Mouse (Mus musculus) layer of hippocampus, adult 18-20 months (tissue): ENCODE measurements at regions not wholly inside any gene's neighbourhood (a gene's known extent, or its start where the extent isn't known, plus 50 kb on each side); places are given as distances from the start of the nearest gene placed in this dataset.
A peak's percentile ranks its signal among the peaks of the same experiment; 100 is the strongest.
"Not testable (repeated sequence)": the region's sequence is repeated elsewhere in the genome, so short reads cannot be mapped to it uniquely, and the experiment has no call there.

Experiments used
- DNase-seq, 2 experiments: peaks; one replicate each; pipeline ENCODE4 v3.0.0; 2022; ENCODE audit warnings: low spot score in 2 of 2

DNA sequence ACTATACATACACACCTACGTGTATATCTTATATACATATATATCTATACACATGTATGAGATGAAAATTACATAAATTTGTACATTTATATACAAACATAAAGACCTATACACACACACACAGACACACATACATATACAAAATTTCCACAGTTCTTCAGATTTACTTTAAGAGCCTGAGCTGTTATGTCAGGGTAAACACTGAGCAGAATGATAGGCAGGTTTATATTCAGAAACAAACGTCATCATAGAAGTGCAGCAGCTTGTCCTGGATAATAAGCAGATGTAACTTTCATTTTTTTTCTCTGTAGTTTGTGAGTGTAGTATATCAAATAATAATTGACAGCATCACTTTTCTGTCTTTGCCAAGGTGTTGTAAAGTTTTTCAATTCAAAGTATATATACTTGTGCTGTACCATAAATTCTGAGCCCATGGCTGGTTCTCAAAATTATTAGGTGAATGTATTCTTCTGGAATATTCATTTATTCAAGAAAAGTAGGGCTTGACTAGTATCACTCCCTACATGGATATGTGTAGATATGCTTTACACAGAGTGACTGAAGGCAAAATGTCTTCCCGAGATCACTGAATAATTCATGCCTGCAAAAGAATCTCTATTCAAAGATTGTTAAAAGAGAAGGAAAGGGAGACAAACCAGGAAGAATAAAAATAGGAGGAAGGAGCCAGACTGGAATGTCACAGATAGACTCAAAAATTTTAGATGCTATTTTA is 583.8 kb upstream of the Brinp3 start:
- DNase-seq, result no peak

DNA sequence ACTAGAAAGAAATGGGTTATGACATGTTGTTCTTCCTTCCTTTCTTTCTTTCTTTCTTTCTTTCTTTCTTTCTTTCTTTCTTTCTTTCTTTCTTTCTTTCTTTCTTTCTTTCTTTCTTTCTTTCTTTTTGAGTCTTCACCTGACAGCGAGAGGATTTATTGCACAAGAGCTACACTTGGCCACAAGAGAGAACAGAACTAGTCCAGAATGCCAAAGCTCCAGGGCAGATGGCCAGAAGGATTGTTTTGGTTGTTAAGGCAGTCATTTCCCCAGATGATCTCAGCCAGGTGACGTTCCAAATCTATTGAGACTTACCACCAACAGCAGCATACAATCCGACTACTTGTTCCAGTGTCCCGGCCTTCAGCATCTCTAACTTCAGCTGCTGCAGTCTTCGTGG is 558.8 kb upstream of the Brinp3 start:
- DNase-seq, result no peak

DNA sequence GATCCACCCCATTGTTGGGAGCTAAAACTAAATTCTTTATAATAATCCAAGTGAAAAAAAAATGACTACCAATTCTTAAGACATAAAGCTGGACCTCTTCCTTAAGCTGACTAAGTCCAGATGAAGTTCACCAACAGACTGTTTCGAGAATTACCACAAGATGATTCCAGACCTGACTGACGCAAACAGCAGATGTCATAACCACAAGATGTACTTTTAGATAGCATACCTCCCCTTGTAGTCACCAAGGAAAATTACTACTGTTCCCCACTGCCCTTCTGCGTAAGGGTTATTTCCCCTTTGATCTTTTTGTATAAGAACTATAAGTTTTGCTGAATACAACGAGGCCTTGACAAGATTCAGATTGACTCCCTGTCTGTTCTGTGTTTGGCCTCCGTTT is 536.8 kb upstream of the Brinp3 start:
- DNase-seq, result not testable (repeated sequence)

DNA sequence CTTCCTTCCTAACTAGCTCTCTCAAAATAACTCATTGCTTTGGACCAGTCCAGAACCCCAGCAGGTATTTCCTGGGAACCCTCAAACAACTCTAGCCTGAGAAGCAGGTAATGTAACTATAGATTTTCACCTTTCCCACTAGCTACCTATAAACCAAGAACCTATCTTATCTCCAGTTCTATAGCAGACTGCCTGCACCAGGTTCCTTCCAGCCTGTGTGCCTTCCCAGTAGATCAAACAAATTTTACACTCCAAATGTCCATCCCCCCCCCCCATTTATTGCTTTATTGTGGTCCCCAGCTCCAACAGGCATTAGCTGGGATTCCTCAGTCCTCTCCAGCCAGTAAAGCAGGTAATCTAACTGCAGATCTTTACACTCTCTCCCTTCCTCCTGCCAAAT is 532.3 kb upstream of the Brinp3 start:
- no peak for DNase-seq

DNA sequence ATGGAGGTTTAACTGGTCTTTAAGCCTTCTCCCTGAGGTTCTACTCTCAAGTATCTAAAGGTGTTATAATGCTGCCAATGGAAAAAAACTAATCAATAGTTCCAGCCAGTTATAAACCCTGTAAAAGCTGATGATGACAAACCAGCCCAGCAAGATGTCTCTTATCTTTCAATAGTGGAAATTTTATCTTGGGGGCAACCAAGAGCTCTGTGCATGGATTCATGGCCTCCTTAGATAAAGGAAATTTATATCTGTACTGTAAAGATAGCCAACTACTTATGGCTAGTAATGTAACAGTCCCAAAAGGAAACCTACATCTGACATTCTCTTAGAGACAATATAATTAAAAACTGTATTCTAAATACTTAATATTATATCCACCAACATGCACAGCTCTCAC is 526.5 kb upstream of the Brinp3 start:
- no peak for DNase-seq

DNA sequence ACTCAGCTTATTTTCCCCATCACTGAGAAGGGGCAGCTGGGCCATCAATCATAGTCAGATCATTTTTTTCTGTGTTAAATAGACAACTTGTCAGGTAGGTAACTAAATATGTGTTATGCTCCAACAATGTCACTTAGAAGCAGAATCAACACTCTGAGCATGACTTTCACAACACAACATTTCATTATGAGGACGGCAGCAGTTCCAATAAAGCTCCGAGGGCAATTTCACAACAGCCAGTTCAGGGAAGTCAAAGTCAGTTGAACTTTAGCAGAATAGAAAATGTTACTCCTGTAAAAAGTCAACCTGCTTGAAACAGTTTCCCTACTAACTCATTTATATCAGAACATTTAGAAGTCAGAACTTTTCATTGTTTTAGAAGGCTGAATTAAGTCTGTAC is 522.1 kb upstream of the Brinp3 start:
- DNase-seq, result no peak

DNA sequence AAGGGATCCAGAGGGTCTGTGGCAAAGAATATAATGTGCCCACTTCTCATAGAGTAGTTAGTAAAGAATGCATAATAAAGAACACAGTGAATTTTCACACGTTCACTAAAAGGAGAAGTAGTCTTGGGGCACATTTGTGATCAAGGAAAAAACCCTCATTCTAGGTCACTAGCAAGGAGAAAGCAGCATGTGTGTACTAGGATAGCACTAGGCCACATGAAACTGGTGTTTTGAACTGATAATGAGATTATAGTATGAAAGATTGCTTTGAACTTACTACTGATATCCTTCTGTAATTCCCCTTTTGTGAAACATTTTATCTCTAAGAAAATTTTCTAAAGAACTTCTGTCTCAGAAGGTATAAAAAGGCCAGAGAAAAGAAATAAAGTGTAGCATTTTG is 492.6 kb upstream of the Brinp3 start:
- DNase-seq, result no peak

DNA sequence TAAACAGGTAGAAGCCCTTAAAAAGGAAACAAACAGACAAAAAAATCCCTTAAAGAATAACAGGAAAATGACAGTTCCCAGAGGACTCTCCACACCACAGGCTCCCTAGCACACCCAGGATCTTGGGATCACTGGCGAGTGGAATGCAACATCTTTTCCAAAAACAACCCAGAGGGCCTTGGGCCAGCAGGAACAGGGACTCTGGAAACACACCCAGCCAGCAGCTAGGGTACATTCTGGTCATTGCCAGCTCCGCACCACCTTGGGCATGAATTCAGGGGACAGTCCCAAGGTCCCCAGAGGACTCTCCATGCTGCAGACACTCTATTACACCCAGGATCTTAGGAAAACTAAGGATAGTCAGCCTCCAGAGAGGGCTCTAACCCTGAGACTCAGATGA is 479.5 kb upstream of the Brinp3 start:
- no peak for DNase-seq

DNA sequence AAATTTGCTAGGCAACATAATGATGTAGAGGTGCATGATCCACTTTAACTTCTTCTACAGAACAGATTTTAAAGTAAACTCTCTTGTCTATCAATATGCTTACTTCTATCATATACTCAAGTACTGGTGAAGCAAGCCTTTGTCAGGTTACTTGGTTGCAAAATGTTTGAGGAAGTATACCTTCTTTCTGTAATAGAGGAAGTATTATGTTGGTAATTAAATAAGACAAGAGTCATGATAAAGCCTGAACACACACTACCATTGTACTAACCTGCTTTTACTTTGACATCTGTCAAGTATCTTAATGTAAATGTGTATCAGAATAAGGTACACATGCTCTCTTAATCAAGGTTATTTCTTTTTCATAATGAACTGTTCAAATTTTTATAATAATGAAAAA is 467.9 kb upstream of the Brinp3 start:
- no peak for DNase-seq

DNA sequence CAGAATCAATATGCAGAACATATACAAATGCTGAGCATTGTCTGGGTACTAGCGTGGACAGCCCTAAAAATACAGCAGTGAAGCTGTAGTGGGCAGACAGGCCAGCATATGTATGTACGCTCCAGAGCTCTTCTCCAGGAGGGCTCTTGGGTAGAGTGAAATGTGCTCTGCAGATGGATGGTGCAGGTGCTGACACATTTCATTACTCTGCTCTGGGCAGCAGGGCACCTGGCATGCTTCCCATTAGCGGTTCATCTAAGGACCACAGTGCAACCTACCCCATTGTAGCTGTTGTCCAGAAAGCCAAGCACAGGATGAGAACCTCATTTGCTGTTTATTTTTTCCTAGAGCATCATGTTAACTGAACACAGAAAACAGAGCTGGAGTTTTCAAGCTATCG is 466.9 kb upstream of the Brinp3 start:
- no peak for DNase-seq

DNA sequence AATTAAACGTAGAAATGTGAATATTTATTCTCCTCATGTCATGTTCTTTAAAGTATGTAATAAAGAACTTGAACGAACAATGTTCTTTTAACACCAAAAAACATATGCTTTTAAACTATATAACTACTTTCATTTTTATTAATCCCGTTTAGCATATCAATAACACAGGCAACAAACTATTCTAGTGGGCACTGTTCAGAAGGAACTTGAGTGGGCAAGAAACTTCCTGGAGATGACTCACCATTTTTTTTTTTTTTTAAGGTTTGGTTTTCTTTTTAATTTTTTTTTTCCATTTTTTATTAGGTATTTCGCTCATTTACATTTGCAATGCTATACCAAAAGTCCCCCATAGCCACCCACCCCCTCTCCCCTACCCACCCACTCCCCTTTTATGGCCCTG is 462.2 kb upstream of the Brinp3 start:
- DNase-seq, result not testable (repeated sequence)

DNA sequence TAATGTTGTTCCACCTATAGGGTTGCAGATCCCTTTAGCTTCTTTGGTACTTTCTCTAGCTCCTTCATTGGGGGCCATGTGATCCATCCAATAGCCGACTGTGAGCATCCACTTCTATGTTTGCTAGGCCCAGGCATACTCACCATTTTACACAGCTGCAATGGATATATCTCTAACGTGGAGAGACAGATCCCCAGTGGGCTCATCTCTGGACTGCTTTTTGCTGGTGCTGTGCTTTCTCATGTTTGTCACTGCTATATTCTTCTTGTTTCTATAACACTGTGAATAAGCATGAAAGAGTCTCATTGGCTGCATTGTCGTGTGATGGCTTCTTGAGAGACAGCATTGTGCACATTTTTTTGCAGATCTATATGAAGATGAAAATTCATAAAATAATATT is 461.6 kb upstream of the Brinp3 start:
- DNase-seq, result not testable (repeated sequence)

DNA sequence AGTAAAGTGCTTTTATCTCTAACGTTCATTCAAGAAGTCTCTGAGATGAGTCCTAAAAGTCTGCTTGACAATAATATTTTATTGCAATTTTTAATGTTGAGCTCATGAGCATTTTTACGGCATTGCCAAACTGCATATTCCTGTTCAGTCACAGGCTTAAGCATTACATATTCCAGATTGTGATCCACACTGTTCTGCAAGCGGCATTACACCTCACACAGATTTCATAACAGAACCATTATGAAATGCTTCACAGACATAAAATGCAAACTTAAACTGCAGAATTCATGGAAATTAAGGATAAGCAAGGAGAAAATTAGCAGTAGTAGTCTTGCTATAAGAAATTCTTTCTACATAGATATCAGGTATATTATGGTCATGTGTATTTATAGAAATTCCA is 442.1 kb upstream of the Brinp3 start:
- peak in 1 of 2 experiments; percentile 34 for DNase-seq
